Mouse (Mus musculus): ENCODE data around the gene Sgo2a. TPM values are rescaled to one million over a fixed set of nuclear protein-coding genes. Genes with fewer than 3 reads are reported as not detected.

Gene Sgo2a
- total RNA-seq (2023), result under 1 TPM; 0.37 to 0.43 TPM

DNA sequence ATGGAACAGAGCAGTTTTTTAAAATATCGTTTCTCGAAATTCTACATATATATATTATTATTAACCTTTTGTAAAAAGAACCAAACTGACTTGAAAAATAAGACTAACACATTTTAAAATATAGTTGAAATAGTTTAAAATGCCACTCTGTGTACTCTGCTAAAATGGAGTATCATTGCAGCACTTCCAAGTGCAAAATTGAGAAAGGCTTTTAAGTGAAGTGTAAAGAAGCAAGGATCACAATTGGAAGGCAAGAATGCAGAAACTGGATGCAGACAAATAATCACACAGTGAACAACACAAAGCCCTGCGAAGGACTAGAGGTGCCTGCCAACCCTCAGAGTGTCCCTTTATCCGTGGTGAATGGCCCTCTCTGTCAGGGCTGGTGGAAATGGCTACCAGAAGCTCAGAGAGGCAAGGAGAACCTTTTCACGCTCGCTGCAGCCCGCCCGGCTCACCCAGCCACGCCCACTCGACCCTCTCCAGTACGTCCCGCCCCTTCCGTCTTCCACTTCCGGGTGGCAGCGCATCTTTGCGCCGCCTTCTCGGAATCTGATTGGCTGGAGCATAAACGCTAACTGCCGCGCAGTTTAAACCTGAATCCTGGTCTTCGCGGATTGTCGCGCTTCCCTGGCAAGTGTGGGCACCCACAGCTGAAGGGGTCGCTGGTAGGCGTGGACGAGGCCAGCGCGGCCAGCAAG lies at the start of gene Sgo2a:
Gene Sgo2a, plus strand, starts transcription at position 540 of the 701 bp plus-strand sequence.

DNA sequence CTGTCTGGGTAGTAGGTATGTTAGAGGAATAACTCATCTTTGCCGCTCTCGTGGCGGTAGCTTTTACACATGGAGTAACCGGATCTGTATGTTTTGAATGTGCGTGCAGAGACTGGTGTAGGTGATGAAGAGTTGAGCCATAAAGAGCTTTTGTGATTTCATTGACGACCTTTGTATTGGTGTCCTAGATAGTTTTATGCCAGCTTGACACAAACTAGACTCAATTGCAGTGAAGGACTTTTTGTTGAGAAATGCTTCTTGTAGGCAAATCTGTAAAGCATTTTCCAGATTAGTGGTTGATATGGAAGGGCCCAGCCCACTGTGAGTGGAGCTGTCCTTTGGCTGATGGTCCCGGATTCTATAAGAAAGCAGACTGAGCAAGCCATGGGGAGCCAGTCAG lies 23.1 kb downstream of the Sgo2a start, which contains the start of gene Kctd18:
Gene Kctd18, minus strand, starts transcription at position 101 of the 400 bp plus-strand sequence.

DNA sequence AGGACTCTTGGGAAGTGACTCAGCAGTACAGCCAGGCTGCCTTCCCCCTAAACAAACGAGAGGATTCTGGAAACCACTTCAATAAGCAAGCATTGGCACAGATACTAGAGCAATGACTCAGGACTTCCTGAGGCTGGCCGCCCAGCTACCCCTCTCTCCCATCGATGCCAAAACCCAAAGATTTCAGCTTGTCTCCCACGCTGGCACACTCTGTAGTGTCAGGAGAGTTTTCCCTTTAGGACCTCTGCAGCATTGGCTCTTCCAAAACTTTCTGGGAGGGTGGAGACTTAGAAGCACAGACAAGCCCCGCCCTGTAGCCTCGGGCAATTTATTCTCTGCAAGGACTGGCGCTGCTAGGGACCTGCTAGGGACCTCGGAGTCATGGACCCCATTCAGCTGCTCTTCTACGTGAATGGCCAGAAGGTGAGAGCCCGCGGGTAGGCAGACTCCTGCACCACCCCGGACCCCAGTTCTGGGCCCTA lies 33.9 kb downstream of the Sgo2a start, which contains the start of gene Aox1:
Gene Aox1, plus strand, starts transcription at position 296 of the 482 bp plus-strand sequence.

Other genes starting within 250 kb of the Sgo2a start
- gene Spats2l, start 221.8 kb upstream of the Sgo2a start, total RNA-seq (2023), result under 1 TPM in 1 of 2 experiments, not detected in 1; 0.33 TPM
- 10 to 100 TPM; 22.2 to 23.6 TPM for gene Kctd18, start 23.0 kb downstream of the Sgo2a start, total RNA-seq (2023)
- under 1 TPM; 0.21 to 0.29 TPM for gene Aox1, start 34.0 kb downstream of the Sgo2a start, total RNA-seq (2023)
- gene Aox3, start 117.2 kb downstream of the Sgo2a start, total RNA-seq (2023), result under 1 TPM; 0.52 to 0.71 TPM
- gene Aox4, start 214.4 kb downstream of the Sgo2a start, total RNA-seq (2023), result under 1 TPM in 1 of 2 experiments, not detected in 1; 0.16 TPM